Mouse (Mus musculus) thymus, adult 2 months (tissue): ENCODE measurements around the gene Rab9.

Source experiments
- CTCF ChIP-seq: fragments of 200-500 bp; IDR thresholded peaks from 2 replicates; pipeline ENCODE4 v1.5.1; 2012; ENCODE audit warnings: mild to moderate bottlenecking, control low read depth, low read length, moderate library complexity, borderline replicate concordance; ENCODE audit not compliant: control insufficient read depth, poor library complexity, insufficient read depth; ENCODE audit errors: extremely low read depth
- POLR2A ChIP-seq: fragments of 200-500 bp; IDR thresholded peaks from 2 replicates; pipeline ENCODE4 v1.6.1; 2012; ENCODE audit warnings: mild to moderate bottlenecking, low read length, control low read depth, moderate library complexity; ENCODE audit not compliant: control insufficient read depth, poor library complexity, insufficient read depth; ENCODE audit errors: extremely low read depth

DNA sequence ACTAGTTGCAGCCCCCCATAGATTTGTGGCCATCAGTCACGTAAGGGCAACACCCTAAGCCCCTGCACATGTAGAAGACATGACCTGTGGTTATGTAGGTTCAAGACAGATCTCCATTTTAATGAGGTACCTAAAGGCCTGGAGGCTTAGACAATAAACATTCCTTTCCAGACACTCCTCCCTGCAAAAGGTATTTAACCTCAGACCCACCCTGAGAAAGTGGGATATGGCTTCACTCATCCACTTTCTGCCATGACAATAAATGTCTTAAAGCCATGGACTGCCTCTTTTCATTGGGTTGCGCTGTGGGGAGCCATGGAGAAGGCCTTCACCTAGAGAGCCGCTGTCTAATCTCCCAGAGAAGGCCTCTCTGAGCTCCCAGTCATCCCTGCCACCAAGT is 48.5 kb upstream of the Rab9 start:
- TF ChIP-seq CTCF (no peak), POLR2A (no peak)
